Mouse (Mus musculus) lung, embryonic 16.5 days (tissue): ENCODE measurements around the gene Ufm1. TPM values are rescaled to one million over a fixed set of nuclear protein-coding genes. Genes with fewer than 3 reads are reported as not detected.

Experiments
- ATAC-seq: fragments of 200-750 bp; cut with Nextera tagmentation; 2 replicates; pipeline ENCODE4 v1.8.0; 2017; ENCODE audit warnings: low read depth, mild to moderate bottlenecking, moderate library complexity
- H3K27ac ChIP-seq: fragments of 300-500 bp; sonication (generic); 2 replicates; pipeline ENCODE4 v1.5.1; 2014; ENCODE audit warnings: mild to moderate bottlenecking, control low read depth, low read length
- H3K27me3 ChIP-seq: fragments of 300-500 bp; sonication (generic); 2 replicates; pipeline ENCODE4 v1.6.1; 2014; ENCODE audit warnings: low read depth, low read length, mixed read lengths; ENCODE audit not compliant: control insufficient read depth, insufficient read depth
- H3K36me3 ChIP-seq: fragments of 300-500 bp; sonication (generic); 2 replicates; pipeline ENCODE4 v1.6.1; 2014; ENCODE audit warnings: low read length; ENCODE audit not compliant: control insufficient read depth, insufficient read depth
- H3K4me1 ChIP-seq: fragments of 300-500 bp; sonication (generic); replicated peaks from 2 replicates; pipeline ENCODE4 v1.6.1; 2014; ENCODE audit warnings: low read length, mixed read lengths; ENCODE audit not compliant: control insufficient read depth, insufficient read depth
- H3K4me2 ChIP-seq: fragments of 300-500 bp; sonication (generic); 2 replicates; pipeline ENCODE4 v1.6.1; 2014; ENCODE audit warnings: low read depth, low read length, control low read depth
- H3K4me3 ChIP-seq: fragments of 300-500 bp; sonication (generic); 2 replicates; pipeline ENCODE4 v1.5.1; 2014; ENCODE audit warnings: mild to moderate bottlenecking, low read length, control low read depth
- H3K9ac ChIP-seq: fragments of 300-500 bp; sonication (generic); 2 replicates; pipeline ENCODE4 v1.6.1; 2014; ENCODE audit warnings: low read length, control low read depth
- H3K9me3 ChIP-seq: fragments of 300-500 bp; sonication (generic); 2 replicates; pipeline ENCODE4 v1.6.1; 2016; ENCODE audit warnings: low read length; ENCODE audit not compliant: control insufficient read depth
- WGBS: fragments of 180-500 bp; shearing (Covaris S2); extraction: QIAGEN DNeasy Blood & Tissue Kit; methylation state at CpG from one replicate; pipeline ENCODE4 v1.1.7; 2014; 5-methylcytosine and 5-hydroxymethylcytosine counted together
- polyA plus RNA-seq: library from polyadenylated mRNA; unstranded; fragments of >200 nt; fragmentation: Nextera tagmentation; extraction: Ambion mirVana; gene quantifications from 2 replicates; pipeline ENCODE4 v1.2.1, GENCODE M21; 2015

Ufm1 gene
- polyA plus RNA-seq, 1 experiment from 2014 or later = 103 TPM

GRCm38 (mm10) chr3:53847726-53848125, 15.9 kb downstream of the Ufm1 start:
- WGBS = 72% methylated on average over 4 of the region's 4 CpGs
- no peaks in the 10 kb centered on the region for H3K36me3 ChIP-seq
- H3K9ac ChIP-seq = no peak overlapping the region
- ATAC-seq = no peak
- no peak overlapping the region for H3K27ac ChIP-seq
- H3K4me1 ChIP-seq = no peaks in the 10 kb centered on the region
- no peak overlapping the region for H3K4me2 ChIP-seq
- H3K27me3 ChIP-seq = no peaks in the 10 kb centered on the region
- no peaks in the 10 kb centered on the region for H3K9me3 ChIP-seq
- H3K4me3 ChIP-seq = no peak overlapping the region

DNA sequence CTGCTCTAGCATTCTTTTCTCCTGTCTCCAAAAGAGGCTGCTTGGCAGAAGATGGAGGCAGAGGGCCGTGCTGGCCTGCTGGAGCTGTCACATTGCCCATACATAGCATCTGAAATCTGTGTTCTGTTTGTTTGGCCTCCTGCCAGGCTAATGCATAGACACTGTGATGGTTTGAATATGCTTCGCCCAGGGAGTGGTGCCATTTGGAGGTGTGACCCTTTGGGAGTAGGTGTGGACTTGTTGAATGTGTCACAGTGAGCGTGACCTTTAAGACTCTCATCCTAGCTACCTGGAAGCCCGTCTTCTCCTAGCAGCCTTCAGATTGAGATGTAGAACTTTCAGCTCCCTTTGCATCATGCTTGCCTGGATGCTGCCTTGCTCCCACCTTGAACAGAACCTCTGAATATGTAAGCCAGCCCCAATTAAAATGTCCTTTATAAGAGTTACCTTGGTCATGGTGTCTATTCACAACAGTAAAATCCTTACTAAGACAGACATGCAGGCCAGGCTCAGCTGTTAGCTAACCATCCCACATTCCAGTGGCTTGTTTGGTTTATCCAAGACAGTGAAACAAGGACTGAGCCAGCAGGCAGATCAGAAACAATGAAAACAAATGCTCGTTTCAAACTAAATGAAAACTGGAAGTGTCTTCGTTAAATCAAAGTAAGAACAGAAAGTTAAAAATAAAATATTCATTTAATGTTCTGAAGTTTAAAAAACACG, 17.3 kb downstream of the Ufm1 start:
- Histone ChIP-seq H3K4me3 (no peak overlapping the region), H3K36me3 (no peaks in the 10 kb centered on the region), H3K9me3 (no peaks in the 10 kb centered on the region), H3K4me1 (no peaks in the 10 kb centered on the region), H3K27ac (no peak overlapping the region), H3K9ac (no peak overlapping the region), H3K27me3 (no peaks in the 10 kb centered on the region), H3K4me2 (no peak overlapping the region)
- no peak for ATAC-seq
- 37% methylated on average over 7 of the region's 7 CpGs for WGBS

DNA sequence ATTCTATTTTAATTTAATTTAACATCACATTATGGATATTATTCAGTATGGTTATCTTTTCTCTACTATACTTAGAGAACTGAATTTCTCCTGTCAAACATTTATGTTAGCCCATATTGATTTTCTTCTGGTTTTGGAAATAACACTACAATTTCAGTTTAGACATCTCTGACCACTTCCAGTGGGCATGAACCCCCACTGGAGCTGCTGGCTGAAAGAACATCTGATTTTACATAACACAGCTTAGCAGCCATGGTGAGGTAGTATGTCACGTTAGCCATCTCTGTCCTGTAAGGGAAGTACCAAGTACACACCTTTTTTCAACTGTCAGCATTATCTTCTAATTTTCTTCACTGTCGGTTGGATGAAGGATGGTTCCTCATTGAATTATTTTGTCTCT, 18.8 kb downstream of the Ufm1 start, which contains the start of gene Gm10985:
Gene Gm10985 (plus strand): TSS at position 301 of the 400 bp plus-strand sequence.
- no peak for ATAC-seq
- no peaks in the 10 kb centered on the region for H3K4me1 ChIP-seq
- no peaks in the 10 kb centered on the region for H3K9me3 ChIP-seq
- no peak within 1 kb of the TSS for H3K9ac ChIP-seq
- no peaks in the 10 kb centered on the region for H3K27me3 ChIP-seq
- H3K27ac ChIP-seq = no peak within 1 kb of the TSS
- no peaks in the 10 kb centered on the region for H3K36me3 ChIP-seq
- no peak within 1 kb of the TSS for H3K4me3 ChIP-seq
- no peak within 1 kb of the TSS for H3K4me2 ChIP-seq
- WGBS = 75% methylated on average over 2 of the region's 2 CpGs

DNA sequence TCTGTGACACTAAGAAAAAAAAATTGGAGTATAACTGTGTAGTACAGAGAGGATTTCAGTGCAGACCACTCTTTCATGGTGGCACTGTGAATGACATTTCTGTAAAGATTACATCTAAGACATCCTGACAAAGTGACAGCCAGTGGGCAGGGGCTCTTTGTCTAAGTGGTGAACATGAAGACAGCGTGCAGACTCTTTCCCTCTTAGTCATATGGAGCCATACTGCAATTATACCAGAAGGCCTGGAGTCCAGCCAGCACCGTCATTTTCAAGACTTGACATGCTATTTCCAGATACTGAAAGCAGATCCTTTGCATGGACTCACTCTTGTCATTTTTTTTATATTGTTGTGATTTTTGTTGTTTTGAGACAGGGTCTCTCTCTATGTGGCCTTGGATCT, 29.4 kb downstream of the Ufm1 start:
- H3K36me3 ChIP-seq = no peaks in the 10 kb centered on the region
- no peaks in the 10 kb centered on the region for H3K27me3 ChIP-seq
- no peak overlapping the region for H3K9ac ChIP-seq
- H3K4me2 ChIP-seq = no peak overlapping the region
- 66% methylated on average over 2 of the region's 2 CpGs for WGBS
- H3K9me3 ChIP-seq = no peaks in the 10 kb centered on the region
- no peaks in the 10 kb centered on the region for H3K4me1 ChIP-seq
- no peak overlapping the region for H3K4me3 ChIP-seq
- no peak for ATAC-seq
- no peak overlapping the region for H3K27ac ChIP-seq

- no peak overlapping the region for H3K27ac ChIP-seq
- no peaks in the 10 kb centered on the region for H3K36me3 ChIP-seq
- H3K4me3 ChIP-seq = no peak overlapping the region
- no peaks in the 10 kb centered on the region for H3K4me1 ChIP-seq
- no peak overlapping the region for H3K4me2 ChIP-seq
- 57% methylated on average over 7 of the region's 7 CpGs for WGBS
- H3K27me3 ChIP-seq = no peaks in the 10 kb centered on the region
- H3K9me3 ChIP-seq = no peaks in the 10 kb centered on the region
- no peak for ATAC-seq
- no peak overlapping the region for H3K9ac ChIP-seq
Observed at GRCm38 (mm10) chr3:53813421-53813977, 50.1 kb downstream of the Ufm1 start.

Other genes with a start within 250 kb of the Ufm1 start
- 10.2 and 10.7 TPM in 2 replicates for gene Frem2, start 206.5 kb downstream of the Ufm1 start, polyA plus RNA-seq
- not detected in 2 replicates for gene Gm10985, start 18.7 kb downstream of the Ufm1 start, polyA plus RNA-seq